Mouse (Mus musculus): ENCODE results near the gene Inka2.

- no peak for TF ChIP-seq POLR2A (IDR thresholded peaks at IDR 0.05; ENCODE audit: borderline replicate concordance, extremely low read depth, insufficient read depth, insufficient read length, poor library complexity, severe bottlenecking)
- TF ChIP-seq CTCF (IDR thresholded peaks at IDR 0.05; ENCODE audit: borderline replicate concordance, extremely low read depth, insufficient read depth, insufficient read length) = no peak
Measured at GRCm38 (mm10) chr3:105737070-105737469, 32.7 kb downstream of the Inka2 start.

All from brain, embryonic 14.5 days (tissue).